Mouse (Mus musculus) intestine, embryonic 16.5 days (tissue): ENCODE measurements around the gene Cyren. TPM values are rescaled to one million over a fixed set of nuclear protein-coding genes. Genes with fewer than 3 reads are reported as not detected.

Experiments used
- ATAC-seq: fragments of 200-750 bp; cut with Nextera tagmentation; 2 replicates; pipeline ENCODE4 v1.8.0; 2017; ENCODE audit warnings: moderate TSS enrichment, moderate library complexity
- H3K27ac ChIP-seq: fragments of 300-500 bp; sonication (generic); 2 replicates; pipeline ENCODE4 v1.5.1; 2014; ENCODE audit warnings: mild to moderate bottlenecking, low read length
- H3K27me3 ChIP-seq: fragments of 300-500 bp; sonication (generic); replicated peaks from 2 replicates; pipeline ENCODE4 v1.6.1; 2014; ENCODE audit warnings: low read length, control low read depth, mixed read lengths; ENCODE audit not compliant: control insufficient read depth, insufficient read depth
- H3K36me3 ChIP-seq: fragments of 300-500 bp; sonication (generic); 2 replicates; pipeline ENCODE4 v1.6.1; 2014; ENCODE audit warnings: low read length, control low read depth; ENCODE audit not compliant: control insufficient read depth, insufficient read depth
- H3K4me1 ChIP-seq: fragments of 300-500 bp; sonication (generic); 2 replicates; pipeline ENCODE4 v1.6.1; 2014; ENCODE audit warnings: low read length, control low read depth, mixed read lengths; ENCODE audit not compliant: control insufficient read depth, insufficient read depth
- H3K4me2 ChIP-seq: fragments of 300-500 bp; sonication (generic); 2 replicates; pipeline ENCODE4 v1.6.1; 2014; ENCODE audit warnings: low read depth, low read length, control low read depth
- H3K4me3 ChIP-seq: fragments of 300-500 bp; sonication (generic); 2 replicates; pipeline ENCODE4 v1.5.1; 2014; ENCODE audit warnings: mild to moderate bottlenecking, low read length
- H3K9ac ChIP-seq: fragments of 300-500 bp; sonication (generic); 2 replicates; pipeline ENCODE4 v1.6.1; 2014; ENCODE audit warnings: low read depth, low read length
- H3K9me3 ChIP-seq: fragments of 300-500 bp; sonication (generic); 2 replicates; pipeline ENCODE4 v1.6.1; 2016; ENCODE audit warnings: low read length, control low read depth; ENCODE audit not compliant: control insufficient read depth
- WGBS: fragments of 180-500 bp; shearing (Covaris S2); extraction: QIAGEN DNeasy Blood & Tissue Kit; methylation state at CpG from one replicate; pipeline ENCODE4 v1.1.7; 2014; 5-methylcytosine and 5-hydroxymethylcytosine counted together
- polyA plus RNA-seq: library from polyadenylated mRNA; unstranded; fragments of >200 nt; fragmentation: Nextera tagmentation; extraction: Ambion mirVana; gene quantifications from 2 replicates; pipeline ENCODE4 v1.2.1, GENCODE M21; 2015

The Cyren gene
- polyA plus RNA-seq, 1 experiment from 2014 or later, result 11.4 TPM

GRCm38 (mm10) chr6:34863786-34864514 lies 13.9 kb downstream of the Cyren start:
- no peak overlapping the region for H3K27ac ChIP-seq
- H3K36me3 ChIP-seq, result no peaks in the 10 kb centered on the region
- no peaks in the 10 kb centered on the region for H3K9me3 ChIP-seq
- peaks cover 33% of the 10 kb centered on the region for H3K4me1 ChIP-seq
- WGBS, result 75% methylated on average over 9 of the region's 9 CpGs
- ATAC-seq, result no peak
- no peak overlapping the region for H3K4me3 ChIP-seq
- H3K9ac ChIP-seq, result no peak overlapping the region
- no peak overlapping the region for H3K4me2 ChIP-seq
- H3K27me3 ChIP-seq, result no peaks in the 10 kb centered on the region

DNA sequence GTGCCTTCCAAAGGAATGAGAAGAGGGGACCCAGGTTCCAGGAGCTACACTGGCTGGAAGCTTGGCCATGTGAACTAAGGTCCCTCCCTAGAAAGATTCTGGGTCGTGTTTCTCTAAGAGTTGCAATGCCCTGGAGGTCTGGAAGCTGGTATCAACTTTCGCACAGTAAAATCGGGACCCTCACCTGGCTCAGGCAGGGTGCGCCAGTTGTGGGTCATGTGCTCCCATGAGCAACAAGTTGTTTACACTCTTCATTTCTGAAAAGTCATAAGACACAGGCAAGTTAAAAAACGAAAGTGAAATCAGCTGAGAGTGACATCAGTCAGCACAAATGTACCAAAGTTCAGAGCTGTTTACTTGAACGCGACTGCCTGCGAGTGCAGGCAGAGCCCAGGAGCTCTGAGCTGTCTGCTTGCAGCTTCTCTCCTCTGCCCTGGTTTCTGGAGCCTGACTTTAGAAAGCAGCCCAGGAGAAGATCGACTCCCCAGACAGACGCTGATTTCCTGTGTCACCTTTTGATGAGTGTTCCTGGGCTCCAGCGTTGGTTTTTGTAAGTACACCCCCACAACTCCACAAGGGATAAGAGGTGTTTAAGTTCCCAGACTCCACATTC lies 15.0 kb downstream of the Cyren start, which contains the start of gene Tmem140:
TSS of gene Tmem140 (plus strand) at position 356 of the 613 bp plus-strand sequence.
- ATAC-seq, result peak; percentile 67
- Histone ChIP-seq H3K27me3 (no peaks in the 10 kb centered on the region), H3K4me1 (peaks cover 33% of the 10 kb centered on the region), H3K9me3 (no peaks in the 10 kb centered on the region; the same call in 1 of the 2 replicates), H3K27ac (peak within 1 kb of the TSS; percentile 28; the same call in 1 of the 2 replicates), H3K4me2 (peak within 1 kb of the TSS; percentile 46), H3K9ac (peak within 1 kb of the TSS; percentile 56), H3K36me3 (no peaks in the 10 kb centered on the region), H3K4me3 (peak within 1 kb of the TSS; percentile 45)
- WGBS, result 20% methylated on average over 11 of the region's 11 CpGs

DNA sequence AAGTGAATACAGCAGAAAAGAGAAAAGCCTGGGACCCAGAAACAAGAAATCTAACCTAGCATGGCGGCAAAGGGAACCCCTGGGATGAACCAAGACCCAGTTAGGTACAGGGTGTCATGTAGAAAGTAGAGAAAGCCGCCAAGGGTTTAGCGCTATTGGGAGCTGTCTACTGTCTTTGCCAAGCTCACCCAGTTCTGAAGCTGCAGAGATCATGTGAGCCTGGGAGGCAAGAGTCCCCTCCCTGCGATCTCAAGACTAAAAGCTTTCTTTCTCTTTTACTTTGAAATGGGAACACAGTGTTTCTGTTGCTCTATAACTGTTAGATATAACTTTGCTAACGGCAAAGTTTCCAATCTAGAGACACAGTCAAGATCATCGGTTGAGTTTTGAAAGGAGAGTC lies 15.5 kb downstream of the Cyren start:
- H3K9me3 ChIP-seq, result no peaks in the 10 kb centered on the region; the same call in 1 of the 2 replicates
- no peaks in the 10 kb centered on the region for H3K27me3 ChIP-seq
- peak overlapping the region; percentile 46 for H3K4me2 ChIP-seq
- no peak for ATAC-seq
- 91% methylated on average over 6 of the region's 6 CpGs for WGBS
- peak overlapping the region; percentile 45 for H3K4me3 ChIP-seq
- H3K27ac ChIP-seq, result 0 out of 2 replicates have a peak overlapping the region, but pooled peaks have one; percentile 28
- H3K9ac ChIP-seq, result peak overlapping the region; percentile 56; the same call in 1 of the 2 replicates
- H3K4me1 ChIP-seq, result peaks cover 30% of the 10 kb centered on the region
- H3K36me3 ChIP-seq, result no peaks in the 10 kb centered on the region

GRCm38 (mm10) chr6:34861546-34862053 lies 16.3 kb downstream of the Cyren start:
- no peaks in the 10 kb centered on the region for H3K27me3 ChIP-seq
- H3K4me2 ChIP-seq, result no peak overlapping the region
- H3K4me3 ChIP-seq, result no peak overlapping the region
- no peak overlapping the region for H3K27ac ChIP-seq
- H3K9me3 ChIP-seq, result no peaks in the 10 kb centered on the region; the same call in 1 of the 2 replicates
- no peak overlapping the region for H3K9ac ChIP-seq
- H3K36me3 ChIP-seq, result no peaks in the 10 kb centered on the region
- peaks cover 27% of the 10 kb centered on the region for H3K4me1 ChIP-seq
- ATAC-seq, result no peak
- WGBS, result 93% methylated on average over 11 of the region's 11 CpGs

DNA sequence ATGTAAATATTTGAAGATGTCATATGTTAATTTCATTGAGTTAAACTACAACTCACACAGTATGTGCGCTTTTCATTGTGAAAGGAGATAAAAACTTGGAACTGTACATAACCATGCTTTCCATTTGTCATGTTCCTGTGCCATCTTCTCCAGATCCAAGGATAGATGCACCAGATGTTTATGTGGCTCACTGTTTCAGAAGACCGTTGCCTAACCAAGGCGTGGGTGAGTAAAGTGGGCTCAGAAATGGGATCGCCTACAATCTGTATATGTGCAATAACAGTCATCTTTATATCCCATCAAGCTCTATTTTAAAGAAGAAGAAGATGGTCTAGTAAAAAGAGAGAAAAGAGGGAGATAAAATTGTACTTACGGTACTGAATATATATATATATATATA lies 45.5 kb downstream of the Cyren start:
- Histone ChIP-seq H3K4me1 (no peaks in the 10 kb centered on the region), H3K9me3 (no peaks in the 10 kb centered on the region), H3K36me3 (no peaks in the 10 kb centered on the region), H3K27me3 (no peaks in the 10 kb centered on the region), H3K27ac (no peak overlapping the region), H3K4me2 (no peak overlapping the region), H3K9ac (no peak overlapping the region), H3K4me3 (no peak overlapping the region)
- ATAC-seq, result no peak
- 95% methylated on average over 5 of the region's 5 CpGs for WGBS

DNA sequence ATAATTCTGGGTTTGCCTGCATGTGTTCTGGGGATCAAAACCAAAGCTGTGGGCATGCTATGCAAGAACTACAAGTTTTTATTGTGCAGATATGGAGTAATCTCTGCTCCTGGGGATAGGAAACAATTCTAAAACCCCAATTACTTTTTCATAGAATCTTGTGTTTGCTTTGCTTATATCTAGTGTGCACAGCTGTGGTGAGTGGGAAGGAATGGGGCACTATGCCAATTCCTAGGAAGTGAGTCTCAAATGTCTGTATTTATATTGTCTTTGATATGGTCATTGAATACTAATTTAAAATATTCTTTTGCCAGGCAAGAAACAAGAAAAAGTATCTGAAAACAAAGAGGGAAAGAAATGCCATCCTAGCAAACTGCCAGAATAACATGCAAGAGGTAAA lies 53.5 kb downstream of the Cyren start:
- Histone ChIP-seq H3K36me3 (no peaks in the 10 kb centered on the region), H3K27ac (no peak overlapping the region), H3K9me3 (no peaks in the 10 kb centered on the region), H3K4me3 (no peak overlapping the region), H3K4me2 (no peak overlapping the region), H3K27me3 (no peaks in the 10 kb centered on the region), H3K9ac (no peak overlapping the region), H3K4me1 (no peaks in the 10 kb centered on the region)
- ATAC-seq, result no peak

Other genes starting within 250 kb of the Cyren start
- 3.0 and 3.4 TPM in 2 replicates for gene Agbl3, start 97.6 kb downstream of the Cyren start, polyA plus RNA-seq
- gene Tmem140, start 14.9 kb downstream of the Cyren start, polyA plus RNA-seq, result 1.8 TPM in 2 replicates
- gene Wdr91, start 32.8 kb upstream of the Cyren start, polyA plus RNA-seq, result 7.2 and 7.5 TPM in 2 replicates
- gene Stra8, start 42.1 kb upstream of the Cyren start, polyA plus RNA-seq, result not detected in 2 replicates
- gene Slc23a4, start 110.3 kb upstream of the Cyren start, polyA plus RNA-seq, result 10.6 and 11.1 TPM in 2 replicates